Mouse (Mus musculus): ENCODE results near the gene Ina. TPM values are rescaled to one million over a fixed set of nuclear protein-coding genes. Genes with fewer than 3 reads are reported as not detected.

The Ina gene
- polyA plus RNA-seq, 1 experiment: 0.31 TPM

DNA sequence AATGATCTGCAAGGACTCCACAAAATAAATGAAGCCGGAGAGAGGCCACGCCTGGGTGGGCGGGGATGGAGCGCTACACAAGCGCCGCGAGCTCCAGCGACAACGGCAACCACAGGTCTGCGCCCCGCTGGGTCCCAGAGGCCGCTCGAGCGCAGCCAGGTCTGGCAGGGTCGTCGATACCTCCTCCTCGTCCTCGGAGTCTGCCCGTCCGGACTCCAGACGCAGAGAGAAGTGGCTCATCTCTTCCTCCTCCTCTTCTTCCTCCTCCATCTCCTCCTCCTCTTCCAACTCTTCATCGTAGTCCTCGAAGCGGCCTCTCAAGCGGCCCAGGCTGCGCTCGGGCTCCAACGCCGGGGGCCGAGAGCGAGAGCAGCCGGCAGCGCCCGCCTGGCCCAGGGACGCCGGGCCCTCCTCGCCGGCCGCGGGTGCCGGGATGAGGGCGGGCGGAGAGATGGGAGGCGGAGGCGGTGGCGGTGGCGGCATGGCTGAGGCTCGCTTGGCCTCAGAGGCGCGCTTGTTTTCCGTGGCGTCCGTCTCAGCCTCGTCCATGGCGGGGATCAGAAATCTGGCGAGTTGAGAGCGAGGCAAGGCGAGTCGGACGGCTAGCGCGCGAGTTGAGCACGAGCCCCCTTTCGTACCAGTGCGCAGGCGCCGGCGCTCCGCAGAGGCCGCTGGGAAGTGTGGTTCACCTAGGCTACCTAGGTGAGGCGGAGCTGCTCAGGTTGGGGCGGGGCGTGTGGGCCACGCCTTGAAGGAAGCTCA lies 36.0 kb downstream of the Ina start, which contains the start of gene Pcgf6:
Gene Pcgf6 (minus strand): TSS at position 636 of the 762 bp plus-strand sequence.
- peak within 1 kb of the TSS; percentile 88 for H3K4me3 ChIP-seq (ENCODE audit: insufficient read depth, low read depth, low read length)
- H3K36me3 ChIP-seq (ENCODE audit: control insufficient read depth, insufficient read depth, low read length): no peaks in the 10 kb centered on the region
- peak within 1 kb of the TSS; percentile 67 for H3K27ac ChIP-seq (ENCODE audit: insufficient read depth, low read depth, low read length)
- no peaks in the 10 kb centered on the region for H3K27me3 ChIP-seq (replicated peaks; ENCODE audit: control insufficient read depth, insufficient read depth, low read length)
- TF ChIP-seq CTCF (conservative IDR thresholded peaks at IDR 0.05; ENCODE audit: insufficient read depth, insufficient read length, low read depth, low read length): no peak
- peak; percentile 28 for TF ChIP-seq POLR2A (IDR thresholded peaks at IDR 0.05; ENCODE audit: low read depth, low read length)
- WGBS: under 1% methylated on average over 75 of the region's 75 CpGs
- peaks cover 13% of the 10 kb centered on the region for H3K4me1 ChIP-seq (ENCODE audit: control insufficient read depth, insufficient read depth, low read length)
- peak; percentile 90 for DNase-seq

DNA sequence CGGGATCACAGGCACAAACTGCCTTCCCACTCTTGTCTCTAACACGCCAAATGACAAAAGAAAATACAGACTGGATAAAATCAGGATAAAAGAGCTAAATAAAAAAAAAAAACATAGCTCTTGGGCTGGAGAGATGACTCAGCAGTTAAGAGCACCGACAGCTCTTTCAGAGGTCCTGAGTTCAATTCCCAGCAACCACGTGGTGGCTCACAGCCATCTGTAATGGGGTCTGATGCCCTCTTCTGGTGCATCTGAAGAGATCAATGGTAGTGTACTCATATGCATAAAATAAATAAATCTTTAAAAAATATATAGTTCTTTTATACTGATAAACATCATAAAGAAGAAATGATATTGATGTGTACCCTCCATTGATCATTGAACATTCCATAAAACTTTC lies 38.4 kb downstream of the Ina start:
- peak overlapping the region; percentile 66; the same call in 1 of the 2 replicates for H3K27ac ChIP-seq (ENCODE audit: insufficient read depth, low read depth, low read length)
- H3K27me3 ChIP-seq (replicated peaks; ENCODE audit: control insufficient read depth, insufficient read depth, low read length): no peaks in the 10 kb centered on the region
- no peak for TF ChIP-seq POLR2A (IDR thresholded peaks at IDR 0.05; ENCODE audit: low read depth, low read length)
- H3K4me3 ChIP-seq (ENCODE audit: insufficient read depth, low read depth, low read length): no peak overlapping the region
- H3K4me1 ChIP-seq (ENCODE audit: control insufficient read depth, insufficient read depth, low read length): peaks cover 13% of the 10 kb centered on the region
- 68% methylated on average over 4 of the region's 4 CpGs for WGBS
- DNase-seq: no peak
- no peaks in the 10 kb centered on the region for H3K36me3 ChIP-seq (ENCODE audit: control insufficient read depth, insufficient read depth, low read length)

DNA sequence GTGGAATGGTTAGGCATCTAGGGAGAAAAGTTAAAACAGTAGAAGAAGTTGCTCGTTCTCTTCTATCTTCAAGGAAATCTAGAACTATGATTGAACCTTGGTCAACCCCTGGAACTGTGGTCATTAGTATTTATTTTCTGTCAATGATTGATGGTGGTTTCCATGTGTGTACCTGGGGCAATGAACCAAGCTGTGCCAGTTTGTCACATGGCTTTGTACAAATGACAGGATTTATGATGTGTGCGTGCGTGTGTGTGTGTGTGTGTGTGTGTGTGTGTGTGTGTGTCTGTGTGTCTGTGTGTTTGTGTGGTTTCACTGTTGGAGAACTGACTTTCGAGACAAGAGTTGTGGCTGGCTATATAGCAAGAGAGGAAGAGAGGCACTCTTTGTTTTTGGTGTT lies 39.0 kb downstream of the Ina start:
- peak; percentile 87 for DNase-seq
- no peaks in the 10 kb centered on the region for H3K27me3 ChIP-seq (replicated peaks; ENCODE audit: control insufficient read depth, insufficient read depth, low read length)
- no peaks in the 10 kb centered on the region for H3K36me3 ChIP-seq (ENCODE audit: control insufficient read depth, insufficient read depth, low read length)
- 16% methylated on average over 4 of the region's 4 CpGs for WGBS
- H3K27ac ChIP-seq (ENCODE audit: insufficient read depth, low read depth, low read length): peak overlapping the region; percentile 66; the same call in 1 of the 2 replicates
- no peak for TF ChIP-seq CTCF (conservative IDR thresholded peaks at IDR 0.05; ENCODE audit: insufficient read depth, insufficient read length, low read depth, low read length)
- no peak overlapping the region for H3K4me3 ChIP-seq (ENCODE audit: insufficient read depth, low read depth, low read length)
- peaks cover 13% of the 10 kb centered on the region for H3K4me1 ChIP-seq (ENCODE audit: control insufficient read depth, insufficient read depth, low read length)

DNA sequence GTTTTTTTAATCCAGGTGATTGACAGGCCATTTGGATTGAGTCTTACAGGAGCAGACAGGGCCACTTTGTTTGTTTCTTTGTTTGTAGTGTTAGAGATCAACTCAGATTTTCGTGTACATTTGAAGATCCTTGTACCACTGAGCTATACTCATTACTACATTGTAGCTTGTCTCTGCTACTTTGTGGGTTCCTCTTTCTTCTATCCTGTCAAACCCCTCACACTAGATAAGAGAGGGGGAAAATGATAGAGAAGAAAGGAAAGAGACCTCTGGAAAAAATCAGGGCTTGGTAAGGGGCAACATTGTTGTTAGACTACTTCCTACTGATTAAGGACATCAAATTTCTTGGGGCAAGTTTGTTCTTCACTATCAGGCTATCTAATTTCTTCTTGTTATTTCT lies 43.2 kb downstream of the Ina start:
- WGBS: 73% methylated on average over 1 of the region's 1 CpGs
- Histone ChIP-seq H3K4me3 (ENCODE audit: insufficient read depth, low read depth, low read length) (no peak overlapping the region), H3K4me1 (ENCODE audit: control insufficient read depth, insufficient read depth, low read length) (peaks cover 9% of the 10 kb centered on the region; the same call in 1 of the 2 replicates), H3K27me3 (replicated peaks; ENCODE audit: control insufficient read depth, insufficient read depth, low read length) (no peaks in the 10 kb centered on the region), H3K36me3 (ENCODE audit: control insufficient read depth, insufficient read depth, low read length) (no peaks in the 10 kb centered on the region), H3K27ac (ENCODE audit: insufficient read depth, low read depth, low read length) (no peak overlapping the region)
- TF ChIP-seq POLR2A (IDR thresholded peaks at IDR 0.05; ENCODE audit: low read depth, low read length) (no peak), CTCF (conservative IDR thresholded peaks at IDR 0.05; ENCODE audit: insufficient read depth, insufficient read length, low read depth, low read length) (no peak)
- no peak for DNase-seq

DNA sequence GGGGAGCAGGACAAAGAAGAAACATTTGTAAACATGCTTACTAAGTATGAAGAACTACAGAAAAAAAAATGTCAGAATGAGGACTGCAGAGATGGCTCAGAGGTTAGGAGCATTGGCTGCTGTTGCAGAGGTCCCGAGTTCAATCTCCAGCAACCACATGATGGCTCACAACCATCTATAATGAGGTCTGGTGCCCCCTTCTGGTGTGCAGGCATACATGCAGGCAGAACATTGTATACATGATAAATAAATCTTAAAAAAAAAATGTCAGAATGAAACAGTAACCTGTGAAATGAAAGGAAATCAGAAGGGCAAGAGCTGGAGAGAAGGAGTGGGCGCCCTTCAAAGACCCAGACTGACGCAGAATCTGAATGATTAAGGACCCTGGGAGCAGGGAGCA lies 51.4 kb downstream of the Ina start:
- no peak for TF ChIP-seq POLR2A (IDR thresholded peaks at IDR 0.05; ENCODE audit: low read depth, low read length)
- 0 out of 2 replicates have a peak, but pooled peaks have one; percentile 10 for TF ChIP-seq CTCF (conservative IDR thresholded peaks at IDR 0.05; ENCODE audit: insufficient read depth, insufficient read length, low read depth, low read length)
- Histone ChIP-seq H3K27ac (ENCODE audit: insufficient read depth, low read depth, low read length) (no peak overlapping the region), H3K4me3 (ENCODE audit: insufficient read depth, low read depth, low read length) (no peak overlapping the region), H3K27me3 (replicated peaks; ENCODE audit: control insufficient read depth, insufficient read depth, low read length) (no peaks in the 10 kb centered on the region), H3K36me3 (ENCODE audit: control insufficient read depth, insufficient read depth, low read length) (no peaks in the 10 kb centered on the region), H3K4me1 (ENCODE audit: control insufficient read depth, insufficient read depth, low read length) (no peaks in the 10 kb centered on the region; the same call in 1 of the 2 replicates)
- WGBS: 92% methylated on average over 3 of the region's 3 CpGs
- DNase-seq: no peak

DNA sequence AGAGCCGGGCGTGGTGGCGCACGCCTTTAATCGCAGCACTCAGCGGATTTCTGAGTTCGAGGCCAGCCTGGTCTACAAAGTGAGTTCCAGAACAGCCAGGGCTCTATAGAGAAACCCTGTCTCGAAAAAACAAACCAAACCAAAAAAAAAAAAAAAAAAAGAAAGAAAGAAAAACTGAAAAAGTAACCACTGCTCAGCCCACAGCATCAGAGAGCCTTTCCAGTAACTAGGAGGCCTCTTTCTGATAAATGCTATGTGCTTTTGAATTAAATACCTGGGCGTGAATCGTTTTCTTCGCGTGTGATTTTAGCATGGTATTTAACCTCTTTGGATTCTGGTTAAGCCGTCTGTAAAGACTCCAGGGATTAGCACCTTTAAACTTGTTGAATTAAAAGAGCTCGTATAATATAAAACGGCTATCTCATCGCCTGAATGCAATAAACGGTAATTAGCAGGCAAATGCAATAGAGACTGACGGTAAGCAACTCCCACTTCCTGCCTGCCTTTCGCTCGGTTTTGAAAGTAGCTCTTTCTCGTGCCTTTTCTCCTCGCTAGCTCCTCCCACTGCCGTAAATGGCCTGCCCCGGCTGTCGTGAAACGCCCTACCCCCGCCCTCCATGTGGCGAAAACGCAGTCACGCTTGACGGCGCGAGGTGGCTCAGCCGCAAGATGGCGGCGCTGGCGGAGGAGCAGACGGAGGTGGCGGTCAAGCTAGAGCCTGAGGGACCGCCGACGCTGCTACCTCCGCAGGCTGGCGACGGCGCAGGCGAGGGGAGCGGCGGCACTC lies 52.8 kb downstream of the Ina start, which contains the start of gene Taf5:
Gene Taf5 (plus strand): TSS at position 651 of the 787 bp plus-strand sequence.
- WGBS: 9% methylated on average over 49 of the region's 49 CpGs
- no peaks in the 10 kb centered on the region; the same call in 1 of the 2 replicates for H3K4me1 ChIP-seq (ENCODE audit: control insufficient read depth, insufficient read depth, low read length)

More for the DNA sequence above, 52.8 kb downstream of the Ina start, which contains the start of gene Taf5:
- TF ChIP-seq POLR2A (IDR thresholded peaks at IDR 0.05; ENCODE audit: low read depth, low read length) (peak; percentile 88), CTCF (conservative IDR thresholded peaks at IDR 0.05; ENCODE audit: insufficient read depth, insufficient read length, low read depth, low read length) (no peak)
- DNase-seq: peak; percentile 98
- Histone ChIP-seq H3K36me3 (ENCODE audit: control insufficient read depth, insufficient read depth, low read length) (no peaks in the 10 kb centered on the region), H3K27ac (ENCODE audit: insufficient read depth, low read depth, low read length) (peak within 1 kb of the TSS; percentile 81), H3K4me3 (ENCODE audit: insufficient read depth, low read depth, low read length) (peak within 1 kb of the TSS; percentile 90), H3K27me3 (replicated peaks; ENCODE audit: control insufficient read depth, insufficient read depth, low read length) (no peaks in the 10 kb centered on the region)

All from kidney, adult 2 months (tissue).